ENCODE assay signal across 12 mouse cellular contexts in genomic region chr5:25055288-25055687, GRCm38 (mm10). TPM values are rescaled to one million over a fixed set of nuclear protein-coding genes. Genes with fewer than 3 reads are reported as not detected.
DNase-seq lines count a peak whose midpoint lies in the region; ATAC-seq and TF ChIP-seq lines count a peak whose summit lies in the region.
"Had no signal": no experiment of that assay in that cellular context is flagged by ENCODE, and none has a peak within 500 bp of the region (broad histone marks: within the 10 kb centered on the region; RNA-seq: fewer than 3 reads in every experiment).

No protein-coding gene starts in this region.

- WGBS in kidney, embryonic 14.5 days = 41% methylated on average over 4 of the region's 4 CpGs
- 38% methylated on average over 4 of the region's 4 CpGs for whole genome bisulfite sequencing in midbrain, postnatal 0 days
- 37% methylated on average over 4 of the region's 4 CpGs for whole genome bisulfite sequencing in midbrain, embryonic 15.5 days
- WGBS in neural tube, embryonic 13.5 days = 31% methylated on average over 4 of the region's 4 CpGs
- 60% methylated on average over 4 of the region's 4 CpGs for WGBS in liver, embryonic 11.5 days

- no peak for TF ChIP-seq CTCF in midbrain, postnatal 0 days (IDR thresholded peaks at IDR 0.05)

- no peak for DNase-seq in kidney, postnatal 14 days
- DNase-seq in midbrain, postnatal 0 days (ENCODE audit: low spot score) = peak; percentile 77
- DNase-seq in cerebellum, adult 9-10 months = peak; percentile 95
- no peak for DNase-seq in spleen, adult 12 weeks (ENCODE audit: low spot score)
- DNase-seq in liver, embryonic 11.5 days (ENCODE audit: low spot score) = no peak
- DNase-seq: heart, adult 11 months; kidney, adult 18-20 months had no signal

- peak; percentile 64; the same call in 1 of the 2 replicates for ATAC-seq in kidney, embryonic 14.5 days (ENCODE audit: low FRiP score, low TSS enrichment)
- ATAC-seq in midbrain, postnatal 0 days (ENCODE audit: low FRiP score) = no peak
- ATAC-seq in midbrain, embryonic 15.5 days (replicated peaks) = no peak
- peak; percentile 44; the same call in 1 of the 2 replicates for ATAC-seq in neural tube, embryonic 13.5 days (ENCODE audit: low read depth)
- ATAC-seq in liver, embryonic 11.5 days (replicated peaks; ENCODE audit: low FRiP score) = no peak

- no peak overlapping the region for H3K27ac ChIP-seq in kidney, embryonic 14.5 days (ENCODE audit: low read depth, low read length)
- no peak overlapping the region for H3K27ac ChIP-seq in midbrain, postnatal 0 days (ENCODE audit: low read depth, low read length)
- no peak overlapping the region for H3K27ac ChIP-seq in midbrain, embryonic 15.5 days
- H3K27ac ChIP-seq in neural tube, embryonic 13.5 days (replicated peaks) = peak overlapping the region; percentile 24; the same call in 1 of the 2 replicates
- H3K27ac ChIP-seq in liver, embryonic 11.5 days (ENCODE audit: low read depth, low read length) = no peak overlapping the region
- H3K27ac ChIP-seq: liver, embryonic 15.5 days; stomach, postnatal 0 days had no signal

- no peaks in the 10 kb centered on the region for H3K9me3 ChIP-seq in kidney, embryonic 14.5 days (ENCODE audit: control insufficient read depth, low read length)
- no peaks in the 10 kb centered on the region for H3K9me3 ChIP-seq in midbrain, postnatal 0 days (ENCODE audit: low read length)
- H3K9me3 ChIP-seq in midbrain, embryonic 15.5 days = no peaks in the 10 kb centered on the region
- no peaks in the 10 kb centered on the region for H3K9me3 ChIP-seq in neural tube, embryonic 13.5 days
- no peaks in the 10 kb centered on the region for H3K9me3 ChIP-seq in liver, embryonic 11.5 days (ENCODE audit: control insufficient read depth, low read length)
- H3K9me3 ChIP-seq: liver, embryonic 15.5 days had no signal

- no peak overlapping the region for H3K4me3 ChIP-seq in kidney, embryonic 14.5 days (ENCODE audit: low read length)
- no peak overlapping the region for H3K4me3 ChIP-seq in midbrain, postnatal 0 days (ENCODE audit: low read depth, low read length)
- H3K4me3 ChIP-seq in midbrain, embryonic 15.5 days = no peak overlapping the region
- no peak overlapping the region for H3K4me3 ChIP-seq in neural tube, embryonic 13.5 days
- H3K4me3 ChIP-seq in liver, embryonic 11.5 days (ENCODE audit: low read depth, low read length) = no peak overlapping the region
- H3K4me3 ChIP-seq: liver, embryonic 15.5 days had no signal

- no peaks in the 10 kb centered on the region; the same call in 1 of the 2 replicates for H3K27me3 ChIP-seq in kidney, embryonic 14.5 days (ENCODE audit: control insufficient read depth, insufficient read depth, low read length)
- no peaks in the 10 kb centered on the region for H3K27me3 ChIP-seq in midbrain, postnatal 0 days (ENCODE audit: insufficient read depth, low read length)
- no peaks in the 10 kb centered on the region for H3K27me3 ChIP-seq in midbrain, embryonic 15.5 days (replicated peaks)
- H3K27me3 ChIP-seq in neural tube, embryonic 13.5 days = no peaks in the 10 kb centered on the region; the same call in 1 of the 2 replicates
- H3K27me3 ChIP-seq in liver, embryonic 11.5 days (replicated peaks; ENCODE audit: control insufficient read depth, insufficient read depth, low read length) = peaks cover 20% of the 10 kb centered on the region

- no peak overlapping the region for H3K4me2 ChIP-seq in kidney, embryonic 14.5 days (replicated peaks; ENCODE audit: low read depth, low read length)
- H3K4me2 ChIP-seq in midbrain, postnatal 0 days (ENCODE audit: low read depth, low read length, poor library complexity, severe bottlenecking) = no peak overlapping the region
- no peak overlapping the region for H3K4me2 ChIP-seq in midbrain, embryonic 15.5 days
- no peak overlapping the region for H3K4me2 ChIP-seq in neural tube, embryonic 13.5 days
- H3K4me2 ChIP-seq in liver, embryonic 11.5 days = no peak overlapping the region
- H3K4me2 ChIP-seq: liver, embryonic 15.5 days had no signal

- no peak overlapping the region for H3K9ac ChIP-seq in kidney, embryonic 14.5 days (ENCODE audit: low read depth, low read length)
- no peak overlapping the region for H3K9ac ChIP-seq in midbrain, postnatal 0 days (replicated peaks; ENCODE audit: low read length, poor library complexity, severe bottlenecking)
- H3K9ac ChIP-seq in midbrain, embryonic 15.5 days = no peak overlapping the region
- H3K9ac ChIP-seq in neural tube, embryonic 13.5 days = no peak overlapping the region
- H3K9ac ChIP-seq in liver, embryonic 11.5 days (ENCODE audit: low read depth, low read length) = no peak overlapping the region
- H3K9ac ChIP-seq: liver, embryonic 15.5 days had no signal

- H3K36me3 ChIP-seq in kidney, embryonic 14.5 days (ENCODE audit: control insufficient read depth, insufficient read depth, low read length) = no peaks in the 10 kb centered on the region
- no peaks in the 10 kb centered on the region for H3K36me3 ChIP-seq in midbrain, postnatal 0 days (ENCODE audit: insufficient read depth, low read length)
- H3K36me3 ChIP-seq in midbrain, embryonic 15.5 days (replicated peaks) = no peaks in the 10 kb centered on the region
- H3K36me3 ChIP-seq in neural tube, embryonic 13.5 days = no peaks in the 10 kb centered on the region
- H3K36me3 ChIP-seq in liver, embryonic 11.5 days (ENCODE audit: control insufficient read depth, insufficient read depth, low read length) = no peaks in the 10 kb centered on the region
- H3K36me3 ChIP-seq: liver, embryonic 15.5 days had no signal

- H3K4me1 ChIP-seq in kidney, embryonic 14.5 days (ENCODE audit: control insufficient read depth, insufficient read depth, low read length) = peaks cover 21% of the 10 kb centered on the region
- peaks cover 9% of the 10 kb centered on the region; the same call in 1 of the 2 replicates for H3K4me1 ChIP-seq in midbrain, postnatal 0 days (ENCODE audit: insufficient read depth, low read length)
- H3K4me1 ChIP-seq in midbrain, embryonic 15.5 days = peaks cover 22% of the 10 kb centered on the region
- peaks cover 31% of the 10 kb centered on the region for H3K4me1 ChIP-seq in neural tube, embryonic 13.5 days (replicated peaks)
- peaks cover 4% of the 10 kb centered on the region; the same call in 1 of the 2 replicates for H3K4me1 ChIP-seq in liver, embryonic 11.5 days (replicated peaks; ENCODE audit: control insufficient read depth, insufficient read depth, low read length)
- H3K4me1 ChIP-seq: liver, embryonic 15.5 days had no signal

RNA-seq across cellular contexts. Expression of gene Prkag2, which starts 45.2 kb away (rescaled TPM):
- polyA plus RNA-seq in kidney, embryonic 14.5 days (2014; fragmentation: Nextera tagmentation; extraction: Ambion mirVana) = 32.1 and 44.6 TPM in 2 replicates
- total RNA-seq in midbrain, postnatal 0 days (2014; rRNA removed) = 51.6 and 63.1 TPM in 2 replicates
- polyA plus RNA-seq in midbrain, postnatal 0 days (2015; fragmentation: Nextera tagmentation; extraction: Ambion mirVana) = 101 and 103 TPM in 2 replicates
- 93.7 and 102 TPM in 2 replicates for polyA plus RNA-seq in midbrain, embryonic 15.5 days (2015; fragmentation: Nextera tagmentation; extraction: Ambion mirVana)
- polyA plus RNA-seq in neural tube, embryonic 13.5 days (2015; fragmentation: Nextera tagmentation; extraction: Ambion mirVana) = 76.5 and 85.1 TPM in 2 replicates
- 12.8 and 15.8 TPM in 2 replicates for polyA plus RNA-seq in liver, embryonic 11.5 days (2014; fragmentation: Nextera tagmentation; extraction: Ambion mirVana)

Comparison
In these comparisons a context has a peak if more than half of its experiments do, and no peak if none do; other contexts are left out.
1. ATAC-seq: peak in kidney, embryonic 14.5 days (single experiment) and neural tube, embryonic 13.5 days (single experiment); none in midbrain, postnatal 0 days (single experiment), midbrain, embryonic 15.5 days (single experiment) and liver, embryonic 11.5 days (single experiment).
2. DNase-seq: peak in midbrain, postnatal 0 days (single experiment) and cerebellum, adult 9-10 months (single experiment); none in kidney, postnatal 14 days (single experiment), spleen, adult 12 weeks (single experiment) and liver, embryonic 11.5 days (single experiment).